Mouse (Mus musculus): ENCODE results near the gene Ehbp1. TPM values are rescaled to one million over a fixed set of nuclear protein-coding genes. Genes with fewer than 3 reads are reported as not detected.

Ehbp1 gene
- polyA plus RNA-seq, 1 experiment from 2014 or later: 10.4 TPM

GRCm38 (mm10) chr11:22287513-22287900 is 54.6 kb downstream of the Ehbp1 start:
- H3K27ac ChIP-seq (ENCODE audit: low read length): peak overlapping the region; percentile 80
- no peaks in the 10 kb centered on the region for H3K27me3 ChIP-seq (ENCODE audit: control insufficient read depth, insufficient read depth, low read depth, low read length)
- H3K9ac ChIP-seq (ENCODE audit: low read length): peak overlapping the region; percentile 73
- ATAC-seq (ENCODE audit: low read depth): 0 out of 2 replicates have a peak, but pooled peaks have one; percentile 0
- 1% methylated on average over 6 of the region's 6 CpGs for WGBS
- H3K4me3 ChIP-seq (ENCODE audit: low read length): peak overlapping the region; percentile 89
- no peaks in the 10 kb centered on the region for H3K9me3 ChIP-seq (ENCODE audit: control insufficient read depth, low read length)
- peaks cover 18% of the 10 kb centered on the region for H3K4me1 ChIP-seq (replicated peaks; ENCODE audit: control insufficient read depth, insufficient read depth, low read length)
- H3K4me2 ChIP-seq (ENCODE audit: low read depth, low read length): peak overlapping the region; percentile 62
- no peaks in the 10 kb centered on the region for H3K36me3 ChIP-seq (ENCODE audit: control insufficient read depth, insufficient read depth, low read length)

DNA sequence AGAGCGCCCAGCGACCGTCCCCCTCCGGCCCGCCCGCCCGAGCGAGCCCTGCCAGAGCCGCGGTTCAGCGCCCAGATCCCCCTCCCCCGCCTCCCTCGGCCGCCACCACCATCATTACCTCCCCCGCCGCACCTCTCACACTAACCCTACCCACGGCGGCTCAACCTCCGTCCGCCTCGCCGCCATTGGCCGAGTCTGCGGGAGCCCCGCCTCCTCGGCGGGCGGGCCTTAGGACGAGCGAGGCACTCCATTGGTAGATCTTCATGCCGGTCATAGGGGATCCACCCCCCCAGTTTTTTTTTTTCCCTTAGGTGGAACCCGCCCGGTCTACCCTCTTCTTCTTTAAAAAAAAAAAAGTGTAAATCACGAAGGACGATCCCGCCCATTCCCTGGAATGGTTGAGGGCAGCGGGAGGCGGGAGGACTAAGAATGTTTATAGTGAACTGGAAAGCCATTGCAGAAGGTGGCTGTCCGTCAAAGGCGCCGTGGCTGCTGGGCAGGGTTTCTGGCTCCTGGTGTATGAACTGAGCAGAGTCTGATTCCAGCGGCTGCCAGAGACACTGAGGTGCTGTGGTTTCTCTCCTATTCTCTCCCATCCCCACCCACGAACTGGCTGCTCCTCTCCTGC is 55.1 kb downstream of the Ehbp1 start:
- H3K27ac ChIP-seq (ENCODE audit: low read length): peak overlapping the region; percentile 84
- under 1% methylated on average over 28 of the region's 43 CpGs for WGBS
- H3K4me2 ChIP-seq (ENCODE audit: low read depth, low read length): peak overlapping the region; percentile 83
- H3K4me1 ChIP-seq (replicated peaks; ENCODE audit: control insufficient read depth, insufficient read depth, low read length): peaks cover 18% of the 10 kb centered on the region
- H3K4me3 ChIP-seq (ENCODE audit: low read length): peak overlapping the region; percentile 89
- 0 out of 2 replicates have a peak, but pooled peaks cover 2% of the 10 kb centered on the region for H3K36me3 ChIP-seq (ENCODE audit: control insufficient read depth, insufficient read depth, low read length)
- H3K9me3 ChIP-seq (ENCODE audit: control insufficient read depth, low read length): no peaks in the 10 kb centered on the region
- peak overlapping the region; percentile 88 for H3K9ac ChIP-seq (ENCODE audit: low read length)
- no peaks in the 10 kb centered on the region for H3K27me3 ChIP-seq (ENCODE audit: control insufficient read depth, insufficient read depth, low read depth, low read length)
- ATAC-seq (ENCODE audit: low read depth): peak; percentile 99

- no peaks in the 10 kb centered on the region for H3K27me3 ChIP-seq (ENCODE audit: control insufficient read depth, insufficient read depth, low read depth, low read length)
These were observed 55.7 kb downstream of the Ehbp1 start for GRCm38 (mm10) chr11:22286371-22286872.

DNA sequence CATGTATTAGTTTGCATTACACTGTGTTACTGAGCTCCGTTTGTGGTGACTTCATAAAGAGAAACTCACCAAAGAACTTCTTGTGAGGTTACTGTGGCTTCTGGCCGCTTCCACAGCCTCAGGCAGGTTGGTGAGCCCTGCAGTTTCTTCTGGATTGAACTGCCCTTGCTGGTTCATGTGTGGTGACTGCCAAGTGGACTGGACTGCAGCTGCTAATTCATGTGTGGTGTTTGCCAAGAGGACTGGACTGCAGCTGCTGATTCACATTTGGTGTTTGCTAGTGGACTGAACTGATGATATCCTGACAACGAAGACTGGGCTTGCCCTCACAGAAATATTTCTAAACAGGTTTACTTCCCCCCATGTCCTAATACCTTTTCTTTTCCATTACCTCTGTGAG is 65.4 kb downstream of the Ehbp1 start:
- Histone ChIP-seq H3K27me3 (ENCODE audit: control insufficient read depth, insufficient read depth, low read depth, low read length) (no peaks in the 10 kb centered on the region), H3K27ac (ENCODE audit: low read length) (no peak overlapping the region), H3K4me1 (replicated peaks; ENCODE audit: control insufficient read depth, insufficient read depth, low read length) (no peaks in the 10 kb centered on the region), H3K36me3 (ENCODE audit: control insufficient read depth, insufficient read depth, low read length) (peaks cover 13% of the 10 kb centered on the region), H3K4me2 (ENCODE audit: low read depth, low read length) (no peak overlapping the region), H3K9ac (ENCODE audit: low read length) (no peak overlapping the region), H3K9me3 (ENCODE audit: control insufficient read depth, low read length) (no peaks in the 10 kb centered on the region), H3K4me3 (ENCODE audit: low read length) (no peak overlapping the region)
- ATAC-seq (ENCODE audit: low read depth): no peak
- WGBS: 89% methylated on average over 3 of the region's 3 CpGs

More at GRCm38 (mm10) chr11:22286371-22286872, 55.7 kb downstream of the Ehbp1 start:
- Histone ChIP-seq H3K4me2 (ENCODE audit: low read depth, low read length) (peak overlapping the region; percentile 83), H3K4me1 (replicated peaks; ENCODE audit: control insufficient read depth, insufficient read depth, low read length) (peaks cover 18% of the 10 kb centered on the region), H3K27ac (ENCODE audit: low read length) (peak overlapping the region; percentile 84), H3K4me3 (ENCODE audit: low read length) (peak overlapping the region; percentile 89), H3K9ac (ENCODE audit: low read length) (peak overlapping the region; percentile 88), H3K9me3 (ENCODE audit: control insufficient read depth, low read length) (no peaks in the 10 kb centered on the region), H3K36me3 (ENCODE audit: control insufficient read depth, insufficient read depth, low read length) (0 out of 2 replicates have a peak, but pooled peaks cover 5% of the 10 kb centered on the region)
- WGBS: under 1% methylated on average over 32 of the region's 39 CpGs
- ATAC-seq (ENCODE audit: low read depth): peak; percentile 29

- peaks cover 4% of the 10 kb centered on the region; the same call in 1 of the 2 replicates for H3K4me1 ChIP-seq (replicated peaks; ENCODE audit: control insufficient read depth, insufficient read depth, low read length)
- no peaks in the 10 kb centered on the region for H3K9me3 ChIP-seq (ENCODE audit: control insufficient read depth, low read length)
- no peak for ATAC-seq (ENCODE audit: low read depth)
- no peak overlapping the region for H3K27ac ChIP-seq (ENCODE audit: low read length)
- H3K4me3 ChIP-seq (ENCODE audit: low read length): no peak overlapping the region
- no peak overlapping the region for H3K9ac ChIP-seq (ENCODE audit: low read length)
- WGBS: 59% methylated on average over 2 of the region's 2 CpGs
- H3K4me2 ChIP-seq (ENCODE audit: low read depth, low read length): no peak overlapping the region
- H3K27me3 ChIP-seq (ENCODE audit: control insufficient read depth, insufficient read depth, low read depth, low read length): no peaks in the 10 kb centered on the region
- peaks cover 8% of the 10 kb centered on the region; the same call in 1 of the 2 replicates for H3K36me3 ChIP-seq (ENCODE audit: control insufficient read depth, insufficient read depth, low read length)
These were observed 67.9 kb downstream of the Ehbp1 start for GRCm38 (mm10) chr11:22274144-22274543.

- no peak for ATAC-seq (ENCODE audit: low read depth)
- peaks cover 4% of the 10 kb centered on the region; the same call in 1 of the 2 replicates for H3K4me1 ChIP-seq (replicated peaks; ENCODE audit: control insufficient read depth, insufficient read depth, low read length)
- 67% methylated on average over 7 of the region's 7 CpGs for WGBS
These were observed 68.7 kb downstream of the Ehbp1 start for GRCm38 (mm10) chr11:22273378-22273777.

GRCm38 (mm10) chr11:22271889-22272288 is 70.2 kb downstream of the Ehbp1 start:
- Histone ChIP-seq H3K4me1 (replicated peaks; ENCODE audit: control insufficient read depth, insufficient read depth, low read length) (peaks cover 4% of the 10 kb centered on the region; the same call in 1 of the 2 replicates), H3K4me2 (ENCODE audit: low read depth, low read length) (no peak overlapping the region), H3K27me3 (ENCODE audit: control insufficient read depth, insufficient read depth, low read depth, low read length) (no peaks in the 10 kb centered on the region), H3K4me3 (ENCODE audit: low read length) (no peak overlapping the region), H3K27ac (ENCODE audit: low read length) (no peak overlapping the region), H3K9ac (ENCODE audit: low read length) (no peak overlapping the region), H3K36me3 (ENCODE audit: control insufficient read depth, insufficient read depth, low read length) (peaks cover 6% of the 10 kb centered on the region; the same call in 1 of the 2 replicates), H3K9me3 (ENCODE audit: control insufficient read depth, low read length) (no peaks in the 10 kb centered on the region)
- 95% methylated on average over 3 of the region's 3 CpGs for WGBS
- ATAC-seq (ENCODE audit: low read depth): no peak

More at GRCm38 (mm10) chr11:22273378-22273777, 68.7 kb downstream of the Ehbp1 start:
- no peak overlapping the region for H3K4me3 ChIP-seq (ENCODE audit: low read length)
- H3K9ac ChIP-seq (ENCODE audit: low read length): no peak overlapping the region
- H3K27ac ChIP-seq (ENCODE audit: low read length): no peak overlapping the region
- H3K27me3 ChIP-seq (ENCODE audit: control insufficient read depth, insufficient read depth, low read depth, low read length): no peaks in the 10 kb centered on the region
- H3K9me3 ChIP-seq (ENCODE audit: control insufficient read depth, low read length): no peaks in the 10 kb centered on the region
- no peak overlapping the region for H3K4me2 ChIP-seq (ENCODE audit: low read depth, low read length)
- H3K36me3 ChIP-seq (ENCODE audit: control insufficient read depth, insufficient read depth, low read length): peaks cover 8% of the 10 kb centered on the region; the same call in 1 of the 2 replicates

GRCm38 (mm10) chr11:22269643-22270042 is 72.4 kb downstream of the Ehbp1 start:
- no peaks in the 10 kb centered on the region for H3K36me3 ChIP-seq (ENCODE audit: control insufficient read depth, insufficient read depth, low read length)
- no peak overlapping the region for H3K27ac ChIP-seq (ENCODE audit: low read length)
- WGBS: 55% methylated on average over 4 of the region's 4 CpGs
- H3K9me3 ChIP-seq (ENCODE audit: control insufficient read depth, low read length): no peaks in the 10 kb centered on the region
- ATAC-seq (ENCODE audit: low read depth): no peak
- H3K4me1 ChIP-seq (replicated peaks; ENCODE audit: control insufficient read depth, insufficient read depth, low read length): peaks cover 4% of the 10 kb centered on the region; the same call in 1 of the 2 replicates
- H3K9ac ChIP-seq (ENCODE audit: low read length): no peak overlapping the region
- no peak overlapping the region for H3K4me3 ChIP-seq (ENCODE audit: low read length)
- H3K27me3 ChIP-seq (ENCODE audit: control insufficient read depth, insufficient read depth, low read depth, low read length): no peaks in the 10 kb centered on the region
- H3K4me2 ChIP-seq (ENCODE audit: low read depth, low read length): no peak overlapping the region

GRCm38 (mm10) chr11:22269173-22269572 is 72.9 kb downstream of the Ehbp1 start:
- 61% methylated on average over 3 of the region's 3 CpGs for WGBS
- Histone ChIP-seq H3K9ac (ENCODE audit: low read length) (no peak overlapping the region), H3K9me3 (ENCODE audit: control insufficient read depth, low read length) (no peaks in the 10 kb centered on the region), H3K4me1 (replicated peaks; ENCODE audit: control insufficient read depth, insufficient read depth, low read length) (peaks cover 4% of the 10 kb centered on the region; the same call in 1 of the 2 replicates), H3K4me2 (ENCODE audit: low read depth, low read length) (no peak overlapping the region), H3K27me3 (ENCODE audit: control insufficient read depth, insufficient read depth, low read depth, low read length) (no peaks in the 10 kb centered on the region), H3K36me3 (ENCODE audit: control insufficient read depth, insufficient read depth, low read length) (no peaks in the 10 kb centered on the region), H3K4me3 (ENCODE audit: low read length) (no peak overlapping the region), H3K27ac (ENCODE audit: low read length) (no peak overlapping the region)
- ATAC-seq (ENCODE audit: low read depth): no peak
